Mouse (Mus musculus) ES-CJ7 (cell line): ENCODE data around the gene Sct.

Experiments
- DNase-seq: peaks from one replicate; pipeline ENCODE4 v3.0.0; 2011; ENCODE audit warnings: low read depth, low spot score

Sct gene

GRCm38 (mm10) chr7:141230570-141230969 lies 48.4 kb downstream of the Sct start:
- no peak for DNase-seq

GRCm38 (mm10) chr7:141229702-141230101 lies 49.2 kb downstream of the Sct start:
- no peak for DNase-seq
